Mouse (Mus musculus): Measurements from ENCODE around the gene Ctf2.

DNA sequence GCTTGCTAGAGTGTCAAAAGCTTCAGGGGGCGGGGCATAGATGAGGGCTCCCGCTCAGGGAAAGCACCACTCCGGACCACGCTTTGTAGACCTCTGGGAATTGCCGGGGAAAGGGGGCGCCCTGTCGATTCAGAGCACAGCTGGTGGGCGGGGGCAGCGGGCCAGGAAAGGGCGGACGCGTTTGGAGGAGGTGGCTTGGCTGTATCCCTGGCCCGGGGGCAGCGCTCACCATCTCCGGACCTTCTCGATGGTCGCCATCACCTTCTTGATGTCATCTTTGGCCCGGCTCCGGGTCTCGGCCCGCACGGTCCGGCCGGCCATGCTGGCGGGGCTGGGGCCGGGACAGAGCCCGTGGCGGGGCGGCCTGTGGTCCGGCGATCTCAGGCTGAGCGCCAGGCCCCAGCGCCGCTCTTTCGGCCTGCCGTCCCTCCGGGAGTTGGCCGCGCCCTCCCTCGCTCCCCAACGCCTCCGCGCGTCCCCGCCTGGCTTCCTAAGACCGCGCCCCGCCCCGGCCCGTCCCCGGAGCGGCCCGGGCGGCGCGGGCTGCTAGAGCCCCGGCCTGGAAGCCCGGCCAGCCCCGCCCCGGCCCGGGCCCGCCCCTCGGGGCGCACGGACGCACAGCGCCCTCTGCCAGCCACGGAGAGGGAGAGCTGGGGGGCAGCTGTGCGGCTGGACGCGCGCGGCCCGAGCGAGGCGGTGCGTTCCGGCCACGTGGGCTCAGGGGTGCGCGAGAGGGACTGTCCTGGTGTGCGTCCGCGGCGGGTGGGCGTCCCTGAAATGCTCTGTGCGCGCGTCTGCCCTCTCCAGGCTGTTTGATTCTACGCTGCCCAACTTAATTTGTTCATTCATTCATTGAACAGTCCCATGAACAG lies 23.5 kb downstream of the Ctf2 start, which contains the start of gene Bcl7c:
- peak; percentile 75 for TF ChIP-seq CTCF (IDR thresholded peaks at IDR 0.05; ENCODE audit: low read depth)
- TF ChIP-seq EP300 (optimal IDR thresholded peaks at IDR 0.05): no peak
